Mouse (Mus musculus): ENCODE data around the gene Grid1.

- TF ChIP-seq POLR2A (IDR thresholded peaks at IDR 0.05; ENCODE audit: extremely low read depth, insufficient read depth, low read length), result no peak
- no peak for TF ChIP-seq CTCF (IDR thresholded peaks at IDR 0.05; ENCODE audit: extremely low read depth, insufficient read depth, low read length)
Observed at GRCm38 (mm10) chr14:34917111-34917510, 97.2 kb downstream of the Grid1 start.

All from cortical plate, adult 2 months (tissue).